15 mouse cellular contexts compared by ENCODE assay signal in the genomic region with DNA sequence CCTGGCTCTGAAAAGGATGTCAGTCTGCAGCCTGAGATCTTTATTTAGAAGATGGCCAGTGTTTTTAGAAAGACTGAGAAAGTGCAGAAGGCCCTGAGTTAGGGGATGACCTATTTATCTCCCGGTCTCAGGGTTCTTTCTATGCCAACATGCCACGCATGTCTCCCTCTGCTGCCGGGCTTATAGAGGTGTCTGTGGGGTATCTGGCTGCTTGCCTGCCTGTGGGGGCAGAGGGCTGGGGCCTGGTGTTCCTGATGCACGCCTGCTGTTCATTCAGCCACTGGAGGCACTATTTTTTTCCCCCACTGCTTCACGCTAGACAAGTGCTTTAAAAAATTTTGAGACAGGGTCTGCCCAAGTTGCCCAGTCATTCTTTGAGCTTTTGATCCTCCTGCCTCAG. TPM values are rescaled to one million over a fixed set of nuclear protein-coding genes. Genes with fewer than 3 reads are reported as not detected.
DNase-seq lines count a peak whose midpoint lies in the region; TF ChIP-seq lines count a peak whose summit lies in the region.
"Had no signal": no experiment of that assay in that cellular context is flagged by ENCODE, and none has a peak within 500 bp of the region (broad histone marks: within the 10 kb centered on the region; RNA-seq: fewer than 3 reads in every experiment).

No protein-coding gene starts in this region.

- H3K4me3 ChIP-seq in gastrocnemius, adult 2 months = peak overlapping the region; percentile 92
- H3K4me3 ChIP-seq in left cerebral cortex, adult 2 months = peak overlapping the region; percentile 80; the same call in 1 of the 2 replicates
- H3K4me3 ChIP-seq: forebrain, embryonic 15.5 days; limb, embryonic 12.5 days had no signal

- H3K27ac ChIP-seq in gastrocnemius, adult 2 months = peak overlapping the region; percentile 89
- peak overlapping the region; percentile 38; the same call in 1 of the 2 replicates for H3K27ac ChIP-seq in left cerebral cortex, adult 2 months
- H3K27ac ChIP-seq: forebrain, embryonic 15.5 days; hindbrain, embryonic 14.5 days; limb, embryonic 12.5 days had no signal

- intact Hi-C loops in gastrocnemius, adult 2 months (cut with DNase I) = no loop called here
- intact Hi-C loops in left cerebral cortex, adult 2 months (cut with DNase I) = no loop called here

- peak; percentile 44; the same call in 1 of the 2 replicates for TF ChIP-seq CTCF in gastrocnemius, adult 2 months (IDR thresholded peaks at IDR 0.05)
- TF ChIP-seq CTCF in left cerebral cortex, adult 2 months (IDR thresholded peaks at IDR 0.05) = peak; percentile 26

- peak; percentile 61 for DNase-seq in gastrocnemius, adult 2 months
- no peak for DNase-seq in gastrocnemius, adult 18-20 months (ENCODE audit: low spot score)
- DNase-seq in left cerebral cortex, adult 2 months (ENCODE audit: extremely low spot score in 1 of 2, low spot score in 2 of 2) = no peak
- no peak for DNase-seq in left cerebral cortex, adult 18-20 months (ENCODE audit: low spot score in 2 of 2)
- DNase-seq in Muller cell, postnatal 12 days (ENCODE audit: inconsistent ontology term) = peak; percentile 65
- peak; percentile 54 for DNase-seq in kidney, postnatal 10 days
- no peak for DNase-seq in T-cell, adult 2 months (ENCODE audit: low spot score)
- DNase-seq in thymus, adult 18-20 months = no peak
- DNase-seq: gastrocnemius, postnatal 25 days; layer of hippocampus, postnatal 36 days; right cerebral cortex, postnatal 14 days; thymus, postnatal 14 days had no signal

RNA-seq across cellular contexts. Expression of gene Miga2, which starts 2.2 kb away (rescaled TPM):
- 10 to 100 TPM; 15.5 to 39.0 TPM for total RNA-seq in gastrocnemius, adult 2 months (2021)
- total RNA-seq in gastrocnemius, adult 18-20 months (2021) = 10 to 100 TPM; 24.8 to 31.0 TPM
- total RNA-seq in left cerebral cortex, adult 2 months (2021) = 100 to 1,000 TPM; 120 to 138 TPM
- total RNA-seq in left cerebral cortex, adult 18-20 months (2021) = 100 to 1,000 TPM; 108 to 120 TPM

RNA-seq across cellular contexts. Expression of gene Sh3glb2, which starts 7.1 kb away (rescaled TPM):
- 10 to 100 TPM; 12.7 to 18.8 TPM for total RNA-seq in gastrocnemius, adult 2 months (2021)
- 10 to 100 TPM; 15.7 to 17.5 TPM for total RNA-seq in gastrocnemius, adult 18-20 months (2021)
- total RNA-seq in left cerebral cortex, adult 2 months (2021) = 100 to 1,000 TPM; 291 to 312 TPM
- total RNA-seq in left cerebral cortex, adult 18-20 months (2021) = 100 to 1,000 TPM; 295 to 306 TPM

RNA-seq across cellular contexts. Expression of gene Dolpp1, which starts 25.9 kb away (rescaled TPM):
- total RNA-seq in gastrocnemius, adult 2 months (2021) = 1 to 10 TPM; 5.3 to 6.1 TPM
- total RNA-seq in gastrocnemius, adult 18-20 months (2021) = 1 to 10 TPM; 4.9 to 6.9 TPM
- 10 to 100 TPM; 25.8 to 26.8 TPM for total RNA-seq in left cerebral cortex, adult 2 months (2021)
- total RNA-seq in left cerebral cortex, adult 18-20 months (2021) = 10 to 100 TPM; 24.2 to 27.5 TPM

RNA-seq across cellular contexts. Expression of gene Crat, which starts 49.4 kb away (rescaled TPM):
- total RNA-seq in gastrocnemius, adult 2 months (2021) = 100 to 1,000 TPM; 362 to 422 TPM
- 100 to 1,000 TPM; 378 to 382 TPM for total RNA-seq in gastrocnemius, adult 18-20 months (2021)
- total RNA-seq in left cerebral cortex, adult 2 months (2021) = 10 to 100 TPM; 56.5 to 58.2 TPM
- total RNA-seq in left cerebral cortex, adult 18-20 months (2021) = 10 to 100 TPM; 53.7 to 57.3 TPM

RNA-seq across cellular contexts. Expression of gene Ptpa, which starts 49.6 kb away (rescaled TPM):
- total RNA-seq in gastrocnemius, adult 2 months (2021) = 10 to 100 TPM; 48.9 to 86.1 TPM
- total RNA-seq in gastrocnemius, adult 18-20 months (2021) = 10 to 100 TPM; 62.9 to 65.1 TPM
- total RNA-seq in left cerebral cortex, adult 2 months (2021) = 100 to 1,000 TPM; 177 to 178 TPM
- total RNA-seq in left cerebral cortex, adult 18-20 months (2021) = 100 to 1,000 TPM; 182 to 189 TPM

Comparison
In these comparisons a context has a peak if more than half of its experiments do, and no peak if none do; other contexts are left out.
1. DNase-seq: peak in gastrocnemius, adult 2 months (single experiment), Muller cell, postnatal 12 days (single experiment) and kidney, postnatal 10 days (single experiment); none in gastrocnemius, adult 18-20 months (single experiment), left cerebral cortex, adult 2 months (0 of 2), left cerebral cortex, adult 18-20 months (0 of 2), T-cell, adult 2 months (single experiment) and thymus, adult 18-20 months (0 of 2).
2. RNA of gene Sh3glb2, which starts 7.1 kb away (total RNA-seq): 291 to 312 TPM in left cerebral cortex, adult 2 months and 295 to 306 TPM in left cerebral cortex, adult 18-20 months; 12.7 to 18.8 TPM in gastrocnemius, adult 2 months and 15.7 to 17.5 TPM in gastrocnemius, adult 18-20 months; every median in the first group is over 10 times any median in the second.